In the genomic region with DNA sequence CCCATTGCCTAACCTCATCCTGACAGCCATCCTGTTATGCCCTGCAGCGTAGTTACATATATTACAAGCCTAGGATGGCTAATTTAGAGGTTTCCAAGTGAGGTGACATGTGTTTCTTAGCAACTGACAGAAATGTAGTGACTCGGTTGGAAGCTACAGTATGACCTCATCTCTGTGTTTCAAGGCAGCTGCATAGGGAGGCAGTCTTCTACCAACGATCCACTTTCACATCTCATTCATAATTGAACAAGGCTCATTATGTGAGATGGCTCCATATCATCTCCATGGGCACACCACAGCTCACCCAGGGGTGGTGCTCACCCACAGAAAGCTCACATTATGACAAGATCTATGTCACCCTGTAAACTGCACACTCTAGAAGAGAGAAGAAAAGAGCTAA, we compare ENCODE assay signal across 27 mouse cellular contexts. TPM values are rescaled to one million over a fixed set of nuclear protein-coding genes. Genes with fewer than 3 reads are reported as not detected.
DNase-seq lines count a peak whose midpoint lies in the region; ATAC-seq and TF ChIP-seq lines count a peak whose summit lies in the region.
"Had no signal": no experiment of that assay in that cellular context is flagged by ENCODE, and none has a peak within 500 bp of the region (broad histone marks: within the 10 kb centered on the region; RNA-seq: fewer than 3 reads in every experiment).

No protein-coding gene starts in this region.

- 0 out of 2 replicates have a peak, but pooled peaks cover 9% of the 10 kb centered on the region for H3K4me1 ChIP-seq in forebrain, embryonic 13.5 days
- H3K4me1 ChIP-seq in forebrain, embryonic 10.5 days = peaks cover 12% of the 10 kb centered on the region
- H3K4me1 ChIP-seq in hindbrain, postnatal 0 days (ENCODE audit: insufficient read depth, low read length) = no peaks in the 10 kb centered on the region
- H3K4me1 ChIP-seq in hindbrain, embryonic 14.5 days (replicated peaks; ENCODE audit: control insufficient read depth, insufficient read depth, low read length) = 0 out of 2 replicates have a peak, but pooled peaks cover 7% of the 10 kb centered on the region
- peaks cover 7% of the 10 kb centered on the region; the same call in 1 of the 2 replicates for H3K4me1 ChIP-seq in midbrain, embryonic 13.5 days (replicated peaks)
- H3K4me1 ChIP-seq: embryonic facial prominence, embryonic 13.5 days; stomach, embryonic 15.5 days had no signal

- H3K4me3 ChIP-seq in forebrain, embryonic 13.5 days = no peak overlapping the region
- H3K4me3 ChIP-seq in forebrain, embryonic 10.5 days = no peak overlapping the region
- H3K4me3 ChIP-seq in hindbrain, postnatal 0 days (ENCODE audit: low read length) = no peak overlapping the region
- no peak overlapping the region for H3K4me3 ChIP-seq in hindbrain, embryonic 14.5 days (replicated peaks; ENCODE audit: low read length)
- no peak overlapping the region for H3K4me3 ChIP-seq in midbrain, embryonic 13.5 days (replicated peaks)
- H3K4me3 ChIP-seq: embryonic facial prominence, embryonic 13.5 days; gastrocnemius, adult 2 months; heart, embryonic 12.5 days; layer of hippocampus, adult 2 months; neural tube, embryonic 12.5 days; stomach, embryonic 15.5 days had no signal

- H3K27ac ChIP-seq in forebrain, embryonic 13.5 days = no peak overlapping the region
- H3K27ac ChIP-seq in forebrain, embryonic 10.5 days = no peak overlapping the region
- H3K27ac ChIP-seq in hindbrain, postnatal 0 days = peak overlapping the region; percentile 56; the same call in 1 of the 2 replicates
- H3K27ac ChIP-seq in hindbrain, embryonic 14.5 days = no peak overlapping the region
- H3K27ac ChIP-seq in midbrain, embryonic 13.5 days = peak overlapping the region; percentile 11; the same call in 1 of the 2 replicates
- H3K27ac ChIP-seq: embryonic facial prominence, embryonic 13.5 days; gastrocnemius, adult 2 months; layer of hippocampus, adult 2 months; neural tube, embryonic 12.5 days; stomach, embryonic 15.5 days had no signal

- 47% methylated on average over 3 of the region's 3 CpGs for WGBS in forebrain, embryonic 13.5 days
- WGBS in forebrain, embryonic 10.5 days = 86% methylated on average over 3 of the region's 3 CpGs
- WGBS in hindbrain, postnatal 0 days = 47% methylated on average over 3 of the region's 3 CpGs
- WGBS in hindbrain, embryonic 14.5 days = 56% methylated on average over 3 of the region's 3 CpGs
- 66% methylated on average over 3 of the region's 3 CpGs for WGBS in midbrain, embryonic 13.5 days

- no peak overlapping the region for H3K4me2 ChIP-seq in forebrain, embryonic 13.5 days
- no peak overlapping the region for H3K4me2 ChIP-seq in hindbrain, postnatal 0 days (ENCODE audit: low read depth, low read length)
- no peak overlapping the region for H3K4me2 ChIP-seq in hindbrain, embryonic 14.5 days (replicated peaks)
- H3K4me2 ChIP-seq in midbrain, embryonic 13.5 days (replicated peaks) = no peak overlapping the region
- H3K4me2 ChIP-seq: embryonic facial prominence, embryonic 13.5 days; heart, embryonic 12.5 days; neural tube, embryonic 12.5 days; stomach, embryonic 15.5 days had no signal

- peak; percentile 36; the same call in 1 of the 2 replicates for ATAC-seq in forebrain, embryonic 13.5 days
- ATAC-seq in hindbrain, postnatal 0 days = peak; percentile 65
- ATAC-seq in hindbrain, embryonic 14.5 days (ENCODE audit: low FRiP score) = no peak
- peak; percentile 47; the same call in 1 of the 2 replicates for ATAC-seq in midbrain, embryonic 13.5 days
- ATAC-seq: CD4-positive, CD25-positive, alpha-beta regulatory T cell, adult 4 months; inflammation-experienced regulatory T-cells, adult 6 months; lung, postnatal 0 days had no signal

- H3K9ac ChIP-seq in forebrain, embryonic 13.5 days = no peak overlapping the region
- no peak overlapping the region for H3K9ac ChIP-seq in hindbrain, postnatal 0 days (replicated peaks; ENCODE audit: low read length)
- no peak overlapping the region for H3K9ac ChIP-seq in hindbrain, embryonic 14.5 days
- no peak overlapping the region for H3K9ac ChIP-seq in midbrain, embryonic 13.5 days (replicated peaks)
- H3K9ac ChIP-seq: embryonic facial prominence, embryonic 13.5 days; heart, embryonic 12.5 days; neural tube, embryonic 12.5 days; stomach, embryonic 15.5 days had no signal

- no peaks in the 10 kb centered on the region for H3K27me3 ChIP-seq in forebrain, embryonic 13.5 days
- H3K27me3 ChIP-seq in forebrain, embryonic 10.5 days (ENCODE audit: poor library complexity, severe bottlenecking) = no peaks in the 10 kb centered on the region
- H3K27me3 ChIP-seq in hindbrain, postnatal 0 days (ENCODE audit: insufficient read depth, low read length) = no peaks in the 10 kb centered on the region
- H3K27me3 ChIP-seq in hindbrain, embryonic 14.5 days (ENCODE audit: control insufficient read depth, insufficient read depth, low read length) = no peaks in the 10 kb centered on the region
- no peaks in the 10 kb centered on the region for H3K27me3 ChIP-seq in midbrain, embryonic 13.5 days
- H3K27me3 ChIP-seq: embryonic facial prominence, embryonic 13.5 days; heart, embryonic 12.5 days; neural tube, embryonic 12.5 days; stomach, embryonic 15.5 days had no signal

- DNase-seq in forebrain, embryonic 10.5 days (ENCODE audit: extremely low spot score, low spot score) = no peak
- DNase-seq in hindbrain, postnatal 0 days (ENCODE audit: low spot score) = peak; percentile 24
- no peak for DNase-seq in hindbrain, embryonic 14.5 days (ENCODE audit: low spot score)
- DNase-seq in retina, postnatal 1 day = peak; percentile 71
- DNase-seq in adrenal gland, postnatal 36 days = no peak
- no peak for DNase-seq in urinary bladder, postnatal 14 days (ENCODE audit: low spot score)
- DNase-seq: adrenal gland, postnatal 14 days; cerebellum, adult 8-10 months; gastrocnemius, adult 2 months; heart, adult 11 months; heart, postnatal 14 days; kidney, adult 2 months; kidney, postnatal 10 days; left cerebral cortex, postnatal 4 days; liver; right cerebral cortex, postnatal 25 days; thymus, adult 2 months had no signal

- no peak for TF ChIP-seq CTCF in hindbrain, postnatal 0 days (IDR thresholded peaks at IDR 0.05; ENCODE audit: low read depth)

- no peaks in the 10 kb centered on the region; the same call in 1 of the 2 replicates for H3K36me3 ChIP-seq in forebrain, embryonic 13.5 days (ENCODE audit: poor library complexity, severe bottlenecking)
- H3K36me3 ChIP-seq in forebrain, embryonic 10.5 days (replicated peaks) = no peaks in the 10 kb centered on the region; the same call in 1 of the 2 replicates
- no peaks in the 10 kb centered on the region; the same call in 1 of the 2 replicates for H3K36me3 ChIP-seq in hindbrain, postnatal 0 days (ENCODE audit: insufficient read depth, low read length)
- 0 out of 2 replicates have a peak, but pooled peaks cover 6% of the 10 kb centered on the region for H3K36me3 ChIP-seq in hindbrain, embryonic 14.5 days (replicated peaks; ENCODE audit: control insufficient read depth, insufficient read depth)
- H3K36me3 ChIP-seq in midbrain, embryonic 13.5 days = 0 out of 2 replicates have a peak, but pooled peaks cover 4% of the 10 kb centered on the region
- H3K36me3 ChIP-seq: embryonic facial prominence, embryonic 13.5 days; heart, embryonic 12.5 days; neural tube, embryonic 12.5 days; stomach, embryonic 15.5 days had no signal

- no peaks in the 10 kb centered on the region for H3K9me3 ChIP-seq in forebrain, embryonic 13.5 days (replicated peaks)
- H3K9me3 ChIP-seq in forebrain, embryonic 10.5 days = no peaks in the 10 kb centered on the region
- H3K9me3 ChIP-seq in hindbrain, postnatal 0 days (ENCODE audit: low read length) = no peaks in the 10 kb centered on the region
- H3K9me3 ChIP-seq in hindbrain, embryonic 14.5 days (ENCODE audit: control insufficient read depth, low read length) = no peaks in the 10 kb centered on the region
- H3K9me3 ChIP-seq in midbrain, embryonic 13.5 days = no peaks in the 10 kb centered on the region
- H3K9me3 ChIP-seq: embryonic facial prominence, embryonic 13.5 days; heart, embryonic 12.5 days; neural tube, embryonic 12.5 days; stomach, embryonic 15.5 days had no signal

RNA-seq across cellular contexts. Expression of a gene that starts 54.8 kb away (rescaled TPM):
- 5.1 and 5.2 TPM in 2 replicates for polyA plus RNA-seq in forebrain, embryonic 13.5 days (2015; fragmentation: Nextera tagmentation; extraction: Ambion mirVana)
- 1.4 and 2.3 TPM in 2 replicates for polyA plus RNA-seq in forebrain, embryonic 10.5 days (2016; fragmentation: Nextera tagmentation; extraction: Ambion mirVana)
- 1.2 and 4.2 TPM in 2 replicates for total RNA-seq in hindbrain, postnatal 0 days (2014; rRNA removed)
- polyA plus RNA-seq in hindbrain, postnatal 0 days (2015; fragmentation: Nextera tagmentation; extraction: Ambion mirVana) = 10.0 and 11.6 TPM in 2 replicates
- polyA plus RNA-seq in hindbrain, embryonic 14.5 days (2014; fragmentation: Nextera tagmentation; extraction: Ambion mirVana) = 10.3 and 12.9 TPM in 2 replicates
- polyA plus RNA-seq in midbrain, embryonic 13.5 days (2015; fragmentation: Nextera tagmentation; extraction: Ambion mirVana) = 6.9 and 7.4 TPM in 2 replicates
- under 1 TPM; 0.36 to 0.43 TPM for total RNA-seq in adrenal gland, postnatal 36 days (2021)
- total RNA-seq: adrenal gland, postnatal 14 days; gastrocnemius, adult 2 months; heart, postnatal 14 days had no signal
- polyA plus RNA-seq: CD4-positive, CD25-positive, alpha-beta regulatory T cell, adult 4 months; inflammation-experienced regulatory T-cells, adult 6 months had no signal

RNA-seq across cellular contexts. Expression of a gene that starts 55.6 kb away (rescaled TPM):
- polyA plus RNA-seq in forebrain, embryonic 13.5 days (2015; fragmentation: Nextera tagmentation; extraction: Ambion mirVana) = 9.3 and 11.5 TPM in 2 replicates
- polyA plus RNA-seq in forebrain, embryonic 10.5 days (2016; fragmentation: Nextera tagmentation; extraction: Ambion mirVana) = 2.4 and 3.6 TPM in 2 replicates
- total RNA-seq in hindbrain, postnatal 0 days (2014; rRNA removed) = 123 and 128 TPM in 2 replicates
- 16.4 and 16.8 TPM in 2 replicates for polyA plus RNA-seq in hindbrain, postnatal 0 days (2015; fragmentation: Nextera tagmentation; extraction: Ambion mirVana)
- 23.0 and 26.3 TPM in 2 replicates for polyA plus RNA-seq in hindbrain, embryonic 14.5 days (2014; fragmentation: Nextera tagmentation; extraction: Ambion mirVana)
- polyA plus RNA-seq in midbrain, embryonic 13.5 days (2015; fragmentation: Nextera tagmentation; extraction: Ambion mirVana) = 12.6 and 13.5 TPM in 2 replicates
- 10 to 100 TPM in 1 of 2 experiments, 1 to 10 TPM in 1; 5.9 to 10.5 TPM for total RNA-seq in adrenal gland, postnatal 36 days (2021)

Comparison
In these comparisons a context has a peak if more than half of its experiments do, and no peak if none do; other contexts are left out.
1. H3K27ac ChIP-seq: peak in hindbrain, postnatal 0 days (single experiment) and midbrain, embryonic 13.5 days (single experiment); none in forebrain, embryonic 13.5 days (single experiment), forebrain, embryonic 10.5 days (single experiment) and hindbrain, embryonic 14.5 days (single experiment).
2. DNase-seq: peak in hindbrain, postnatal 0 days (single experiment) and retina, postnatal 1 day (single experiment); none in forebrain, embryonic 10.5 days (single experiment), hindbrain, embryonic 14.5 days (single experiment), adrenal gland, postnatal 36 days (0 of 2) and urinary bladder, postnatal 14 days (single experiment).